Mouse (Mus musculus) adrenal gland, postnatal 4 days (tissue): Measurements from ENCODE around the gene Gm45799. TPM values are rescaled to one million over a fixed set of nuclear protein-coding genes. Genes with fewer than 3 reads are reported as not detected.

ENCODE experiments used
- DNase-seq, 2 experiments: peaks; one replicate each; pipeline ENCODE4 v3.0.0; 2021 to 2022; ENCODE audit warnings: low spot score in 2 of 2, mixed read lengths in 2 of 2
- total RNA-seq, 2 experiments: library from RNA; stranded (reverse); gene quantifications; 2 replicates each; pipeline ENCODE4 v1.2.3; 2021

The Gm45799 gene
- total RNA-seq, 2 experiments from 2014 or later = 8.5 to 12.2 TPM

- DNase-seq = no peak
Observed at GRCm38 (mm10) chr7:105639756-105640155, 596 bp upstream of the Gm45799 start, which contains the start of gene Timm10b. Gene Timm10b, plus strand, starts transcription at chr7:105640056.

GRCm38 (mm10) chr7:105640894-105641255 is 523 bp downstream of the Gm45799 start:
- DNase-seq = no peak

GRCm38 (mm10) chr7:105641936-105642335 is 1.6 kb downstream of the Gm45799 start:
- DNase-seq = no peak

GRCm38 (mm10) chr7:105650639-105651435 is 10.5 kb downstream of the Gm45799 start, which contains the start of gene Dnhd1:
Gene Dnhd1, plus strand, starts transcription at chr7:105650827.
- peak in 1 of 2 experiments; percentile 54 for DNase-seq

- no peak for DNase-seq
Observed at GRCm38 (mm10) chr7:105685541-105686197, 45.3 kb downstream of the Gm45799 start.

- DNase-seq = no peak
Observed at GRCm38 (mm10) chr7:105690875-105691274, 50.5 kb downstream of the Gm45799 start.

- no peak for DNase-seq
Observed at GRCm38 (mm10) chr7:105703184-105703583, 62.8 kb downstream of the Gm45799 start.

- DNase-seq = no peak
Observed at GRCm38 (mm10) chr7:105703816-105704215, 63.5 kb downstream of the Gm45799 start.

- DNase-seq = no peak
Observed at GRCm38 (mm10) chr7:105708733-105709132, 68.4 kb downstream of the Gm45799 start.

- no peak for DNase-seq
Observed at GRCm38 (mm10) chr7:105715366-105715765, 75.0 kb downstream of the Gm45799 start.

GRCm38 (mm10) chr7:105721916-105722315 is 81.6 kb downstream of the Gm45799 start:
- DNase-seq = no peak

GRCm38 (mm10) chr7:105726144-105726979 is 86.0 kb downstream of the Gm45799 start:
- DNase-seq = no peak

- no peak for DNase-seq
Observed at GRCm38 (mm10) chr7:105726980-105727325, 86.6 kb downstream of the Gm45799 start.

- DNase-seq = no peak
Observed at GRCm38 (mm10) chr7:105728701-105729428, 88.5 kb downstream of the Gm45799 start.

GRCm38 (mm10) chr7:105733836-105734235 is 93.5 kb downstream of the Gm45799 start:
- no peak for DNase-seq

Other genes with a start within 250 kb of the Gm45799 start
- gene Fam160a2, start 240.5 kb upstream of the Gm45799 start, total RNA-seq = 10 to 100 TPM; 35.0 to 41.9 TPM
- not detected for gene Cnga4, start 236.0 kb upstream of the Gm45799 start, total RNA-seq
- under 1 TPM; 0.22 to 0.23 TPM for gene Cckbr, start 214.8 kb upstream of the Gm45799 start, total RNA-seq
- 10 to 100 TPM; 53.5 to 56.8 TPM for gene Cavin3, start 158.3 kb upstream of the Gm45799 start, total RNA-seq
- 10 to 100 TPM; 39.4 to 40.3 TPM for gene Smpd1, start 86.2 kb upstream of the Gm45799 start, total RNA-seq
- gene Apbb1, start 58.9 kb upstream of the Gm45799 start, total RNA-seq = 10 to 100 TPM; 36.8 to 42.3 TPM
- 100 to 1,000 TPM in 1 of 2 experiments, 10 to 100 TPM in 1; 10.6 to 269 TPM for gene Hpx, start 40.4 kb upstream of the Gm45799 start, total RNA-seq
- 10 to 100 TPM; 51.4 to 56.7 TPM for gene Trim3, start 7.0 kb upstream of the Gm45799 start, total RNA-seq
- gene Timm10b, start 496 bp upstream of the Gm45799 start, total RNA-seq = 100 to 1,000 TPM; 115 to 116 TPM
- 10 to 100 TPM; 74.7 to 80.7 TPM for gene Arfip2, start 136 bp upstream of the Gm45799 start, total RNA-seq
- gene Dnhd1, start 10.3 kb downstream of the Gm45799 start, total RNA-seq = 1 to 10 TPM; 5.9 to 7.1 TPM
- 100 to 1,000 TPM; 145 to 148 TPM for gene Ilk, start 96.0 kb downstream of the Gm45799 start, total RNA-seq
- gene Rrp8, start 96.8 kb downstream of the Gm45799 start, total RNA-seq = 10 to 100 TPM; 21.0 to 21.2 TPM
- 100 to 1,000 TPM; 161 to 175 TPM for gene Taf10, start 103.8 kb downstream of the Gm45799 start, total RNA-seq
- 10 to 100 TPM; 85.0 to 95.7 TPM for gene Tpp1, start 111.7 kb downstream of the Gm45799 start, total RNA-seq
- gene Dchs1, start 147.1 kb downstream of the Gm45799 start, total RNA-seq = 10 to 100 TPM; 23.7 to 29.4 TPM
- 100 to 1,000 TPM; 170 to 182 TPM for gene Mrpl17, start 170.5 kb downstream of the Gm45799 start, total RNA-seq